Mouse (Mus musculus): Measurements from ENCODE around the gene Mbl2. TPM values are rescaled to one million over a fixed set of nuclear protein-coding genes. Genes with fewer than 3 reads are reported as not detected.
"Not testable (repeated sequence)": the region's sequence is repeated elsewhere in the genome, so short reads cannot be mapped to it uniquely, and the experiment has no call there.

Gene Mbl2
- polyA plus RNA-seq, 1 experiment: not detected

DNA sequence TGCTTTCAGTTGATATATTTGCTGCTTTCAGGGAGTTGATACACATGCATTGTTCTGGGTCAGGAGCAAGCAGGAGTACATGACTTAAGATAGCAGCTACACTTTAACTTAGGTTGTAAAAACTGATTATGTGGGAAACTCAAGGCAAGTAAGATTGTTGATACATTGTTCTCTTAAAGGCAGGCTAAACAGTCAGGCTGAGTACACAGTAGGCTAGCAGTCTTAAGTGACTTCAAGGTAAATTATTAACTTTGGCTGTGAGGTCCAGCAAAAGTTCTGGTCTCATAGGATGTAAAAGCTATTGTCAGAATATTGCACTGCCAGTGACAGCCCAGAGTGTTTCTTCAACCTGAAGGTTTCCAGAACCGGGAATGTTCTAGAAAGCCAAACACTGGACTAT is 25.8 kb upstream of the Mbl2 start:
- no peak overlapping the region for H3K4me3 ChIP-seq (ENCODE audit: control insufficient read depth, low read depth, low read length)
- H3K27me3 ChIP-seq (ENCODE audit: control insufficient read depth, insufficient read depth, low read length): no peaks in the 10 kb centered on the region
- no peak for TF ChIP-seq CTCF (IDR thresholded peaks at IDR 0.05; ENCODE audit: control insufficient read depth, insufficient read depth, insufficient replicate concordance, low read depth, low read length)
- TF ChIP-seq POLR2A (IDR thresholded peaks at IDR 0.05; ENCODE audit: control insufficient read depth, low read depth, low read length): no peak
- no peaks in the 10 kb centered on the region for H3K4me1 ChIP-seq (ENCODE audit: control insufficient read depth, insufficient read depth, low read length)
- no peaks in the 10 kb centered on the region for H3K36me3 ChIP-seq (ENCODE audit: control insufficient read depth, insufficient read depth, low read length)
- H3K27ac ChIP-seq (ENCODE audit: control insufficient read depth, insufficient read depth, low read depth, low read length): no peak overlapping the region

DNA sequence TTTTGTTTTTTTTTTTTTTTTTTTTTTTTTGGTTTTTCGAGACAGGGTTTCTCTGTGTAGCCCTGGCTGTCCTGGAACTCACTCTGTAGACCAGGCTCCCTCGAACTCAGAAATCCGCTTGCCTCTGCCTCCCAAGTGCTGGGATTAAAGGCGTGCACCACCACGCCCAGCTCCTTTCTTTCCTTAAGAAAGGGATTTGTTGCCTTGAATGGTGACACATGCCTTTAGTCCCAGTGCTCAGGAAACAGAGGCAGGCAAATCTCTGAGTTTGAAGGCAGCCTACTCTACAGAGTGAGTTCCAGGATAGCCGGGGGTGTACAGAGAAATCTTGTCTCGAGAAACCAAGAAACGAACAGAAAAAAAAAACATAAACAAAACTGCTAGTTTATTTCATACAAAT is 23.7 kb upstream of the Mbl2 start:
- not testable (repeated sequence) for H3K27me3 ChIP-seq (ENCODE audit: control insufficient read depth, insufficient read depth, low read length); H3K4me1 ChIP-seq (ENCODE audit: control insufficient read depth, insufficient read depth, low read length); H3K36me3 ChIP-seq (ENCODE audit: control insufficient read depth, insufficient read depth, low read length); H3K27ac ChIP-seq (ENCODE audit: control insufficient read depth, insufficient read depth, low read depth, low read length); H3K4me3 ChIP-seq (ENCODE audit: control insufficient read depth, low read depth, low read length)

DNA sequence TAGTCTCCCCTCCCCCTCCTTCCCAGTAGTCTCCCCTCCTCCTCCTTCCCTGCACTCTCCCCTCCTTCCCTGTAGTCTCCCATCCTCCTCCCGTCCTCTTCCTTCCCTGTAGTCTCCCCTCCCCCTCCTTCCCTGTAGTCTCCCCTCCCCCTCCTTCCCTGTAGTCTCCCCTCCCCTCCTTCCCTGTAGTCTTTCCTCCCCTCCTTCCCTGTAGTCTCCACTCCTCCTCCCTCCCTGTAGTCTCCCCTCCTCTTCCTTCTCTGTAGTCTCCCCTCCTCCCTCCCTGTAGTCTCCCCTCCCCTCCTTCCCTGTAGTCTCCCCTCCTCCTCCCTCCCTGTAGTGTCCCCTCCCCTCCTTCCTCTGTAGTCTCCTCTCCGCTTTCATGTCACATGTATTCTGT is 18.7 kb upstream of the Mbl2 start:
- no peak for TF ChIP-seq CTCF (IDR thresholded peaks at IDR 0.05; ENCODE audit: control insufficient read depth, insufficient read depth, insufficient replicate concordance, low read depth, low read length)
- TF ChIP-seq POLR2A (IDR thresholded peaks at IDR 0.05; ENCODE audit: control insufficient read depth, low read depth, low read length): no peak

DNA sequence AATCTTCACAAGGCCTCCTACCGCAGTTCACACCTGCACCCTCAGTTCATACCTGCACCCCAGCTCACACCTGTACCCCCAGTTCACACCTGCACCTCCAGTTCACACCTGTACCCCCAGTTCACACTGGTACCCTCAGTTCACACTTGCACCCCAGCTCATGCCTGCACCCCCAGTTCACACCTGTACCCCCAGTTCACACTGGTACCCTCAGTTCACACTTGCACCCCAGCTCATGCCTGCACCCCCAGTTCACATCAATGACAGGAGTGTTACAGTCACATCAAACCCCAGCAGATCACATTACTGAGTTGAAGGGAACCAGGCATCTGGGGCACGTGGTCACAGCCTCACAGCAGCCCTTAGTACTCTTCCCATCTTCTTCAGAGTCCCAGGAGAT is 17.0 kb upstream of the Mbl2 start:
- peak overlapping the region; percentile 0; the same call in 1 of the 2 replicates for H3K4me3 ChIP-seq (ENCODE audit: control insufficient read depth, low read depth, low read length)

More for the DNA sequence above, 18.7 kb upstream of the Mbl2 start:
- no peaks in the 10 kb centered on the region for H3K4me1 ChIP-seq (ENCODE audit: control insufficient read depth, insufficient read depth, low read length)
- H3K36me3 ChIP-seq (ENCODE audit: control insufficient read depth, insufficient read depth, low read length): no peaks in the 10 kb centered on the region
- H3K4me3 ChIP-seq (ENCODE audit: control insufficient read depth, low read depth, low read length): no peak overlapping the region
- no peaks in the 10 kb centered on the region for H3K27me3 ChIP-seq (ENCODE audit: control insufficient read depth, insufficient read depth, low read length)
- H3K27ac ChIP-seq (ENCODE audit: control insufficient read depth, insufficient read depth, low read depth, low read length): no peak overlapping the region

DNA sequence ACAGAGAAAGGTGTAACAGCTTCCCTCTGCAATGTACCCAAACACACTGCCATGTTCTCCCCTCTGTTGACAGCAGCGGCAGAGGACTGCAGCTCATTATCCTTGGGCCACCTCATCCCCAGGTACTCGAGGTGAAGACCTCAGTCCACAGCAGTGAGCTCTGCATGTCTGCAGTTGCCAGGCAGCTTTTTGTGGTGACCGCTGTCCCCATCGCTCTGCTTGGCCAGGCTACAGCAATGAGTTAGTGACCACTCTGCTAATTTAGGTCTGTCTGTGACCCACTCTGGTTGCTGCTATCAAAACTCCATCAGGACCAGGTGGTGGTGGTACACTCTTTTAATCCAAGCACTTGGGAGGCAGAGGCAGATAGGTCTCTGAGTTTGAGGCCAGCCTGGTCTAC is 16.6 kb upstream of the Mbl2 start:
- no peaks in the 10 kb centered on the region for H3K4me1 ChIP-seq (ENCODE audit: control insufficient read depth, insufficient read depth, low read length)
- no peaks in the 10 kb centered on the region for H3K27me3 ChIP-seq (ENCODE audit: control insufficient read depth, insufficient read depth, low read length)
- H3K4me3 ChIP-seq (ENCODE audit: control insufficient read depth, low read depth, low read length): peak overlapping the region; percentile 71
- TF ChIP-seq CTCF (IDR thresholded peaks at IDR 0.05; ENCODE audit: control insufficient read depth, insufficient read depth, insufficient replicate concordance, low read depth, low read length) (no peak), POLR2A (IDR thresholded peaks at IDR 0.05; ENCODE audit: control insufficient read depth, low read depth, low read length) (no peak)
- H3K36me3 ChIP-seq (ENCODE audit: control insufficient read depth, insufficient read depth, low read length): no peaks in the 10 kb centered on the region
- no peak overlapping the region for H3K27ac ChIP-seq (ENCODE audit: control insufficient read depth, insufficient read depth, low read depth, low read length)

More for the DNA sequence above, 17.0 kb upstream of the Mbl2 start:
- not testable (repeated sequence) for H3K36me3 ChIP-seq (ENCODE audit: control insufficient read depth, insufficient read depth, low read length); H3K4me1 ChIP-seq (ENCODE audit: control insufficient read depth, insufficient read depth, low read length); H3K27ac ChIP-seq (ENCODE audit: control insufficient read depth, insufficient read depth, low read depth, low read length); H3K27me3 ChIP-seq (ENCODE audit: control insufficient read depth, insufficient read depth, low read length)

DNA sequence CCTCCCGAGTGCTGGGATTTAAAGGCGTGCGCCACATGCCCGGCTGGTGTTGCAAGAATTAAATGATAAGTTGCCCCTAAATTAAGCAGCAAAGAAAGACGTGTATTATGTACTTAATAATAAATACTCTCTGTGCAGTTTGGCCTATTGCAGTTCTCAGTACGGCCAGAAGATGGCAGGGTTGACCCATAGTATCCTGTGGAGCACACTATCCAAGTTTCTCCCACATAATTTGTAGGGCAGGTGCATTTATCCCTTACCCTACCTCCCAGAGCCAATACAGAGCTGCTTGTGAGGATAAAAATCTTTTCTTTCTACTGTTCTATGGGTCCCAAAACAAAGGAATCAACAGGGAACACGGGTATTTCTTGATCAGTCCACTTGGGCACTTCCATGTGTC is 15.4 kb upstream of the Mbl2 start:
- TF ChIP-seq CTCF (IDR thresholded peaks at IDR 0.05; ENCODE audit: control insufficient read depth, insufficient read depth, insufficient replicate concordance, low read depth, low read length) (no peak), POLR2A (IDR thresholded peaks at IDR 0.05; ENCODE audit: control insufficient read depth, low read depth, low read length) (no peak)
- Histone ChIP-seq H3K27ac (ENCODE audit: control insufficient read depth, insufficient read depth, low read depth, low read length) (no peak overlapping the region), H3K36me3 (ENCODE audit: control insufficient read depth, insufficient read depth, low read length) (no peaks in the 10 kb centered on the region), H3K4me1 (ENCODE audit: control insufficient read depth, insufficient read depth, low read length) (no peaks in the 10 kb centered on the region), H3K4me3 (ENCODE audit: control insufficient read depth, low read depth, low read length) (no peak overlapping the region), H3K27me3 (ENCODE audit: control insufficient read depth, insufficient read depth, low read length) (no peaks in the 10 kb centered on the region)

DNA sequence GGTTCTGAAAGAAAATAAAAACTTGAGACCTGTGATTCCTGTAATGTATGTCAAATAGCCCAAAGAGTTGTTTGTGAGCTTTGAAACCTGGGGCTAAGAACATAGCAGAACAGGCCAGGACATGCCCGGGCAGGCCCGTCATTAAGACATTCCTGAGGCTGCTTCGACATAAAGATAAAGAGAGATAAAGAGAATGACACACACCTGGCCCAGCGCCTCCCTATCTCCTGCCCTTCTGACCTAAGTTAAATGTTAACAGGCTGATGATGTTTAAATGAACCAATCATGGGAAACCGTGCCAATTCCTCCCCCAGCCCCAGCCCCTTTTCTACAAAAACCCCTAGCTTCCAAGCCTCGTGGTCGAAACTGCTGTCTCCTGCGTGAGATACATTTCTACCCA is 10.1 kb upstream of the Mbl2 start:
- H3K4me3 ChIP-seq (ENCODE audit: control insufficient read depth, low read depth, low read length); H3K27me3 ChIP-seq (ENCODE audit: control insufficient read depth, insufficient read depth, low read length); H3K36me3 ChIP-seq (ENCODE audit: control insufficient read depth, insufficient read depth, low read length); H3K27ac ChIP-seq (ENCODE audit: control insufficient read depth, insufficient read depth, low read depth, low read length); H3K4me1 ChIP-seq (ENCODE audit: control insufficient read depth, insufficient read depth, low read length): not testable (repeated sequence)

DNA sequence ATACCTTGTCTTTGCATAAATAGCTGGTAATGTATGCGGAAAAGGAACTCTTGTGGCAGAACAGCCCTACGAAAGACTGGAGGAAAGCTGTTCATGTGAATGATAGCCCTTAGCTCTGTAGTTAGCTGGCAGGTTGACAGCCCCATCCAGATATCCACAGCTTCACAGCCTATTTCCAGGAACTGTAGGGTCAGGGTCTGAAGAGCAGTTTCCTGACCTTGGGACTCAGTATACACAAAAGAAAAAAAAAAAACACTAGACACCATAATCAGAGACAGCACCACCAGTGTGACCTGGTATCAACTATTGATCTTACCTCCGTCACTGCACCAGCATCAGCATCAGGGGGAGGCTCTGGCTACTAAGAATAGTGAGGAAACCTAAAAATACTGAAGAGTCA is 3.3 kb upstream of the Mbl2 start:
- H3K27ac ChIP-seq (ENCODE audit: control insufficient read depth, insufficient read depth, low read depth, low read length): no peak overlapping the region
- TF ChIP-seq POLR2A (IDR thresholded peaks at IDR 0.05; ENCODE audit: control insufficient read depth, low read depth, low read length) (no peak), CTCF (IDR thresholded peaks at IDR 0.05; ENCODE audit: control insufficient read depth, insufficient read depth, insufficient replicate concordance, low read depth, low read length) (no peak)
- H3K4me1 ChIP-seq (ENCODE audit: control insufficient read depth, insufficient read depth, low read length): no peaks in the 10 kb centered on the region
- no peak overlapping the region for H3K4me3 ChIP-seq (ENCODE audit: control insufficient read depth, low read depth, low read length)
- no peaks in the 10 kb centered on the region for H3K36me3 ChIP-seq (ENCODE audit: control insufficient read depth, insufficient read depth, low read length)
- H3K27me3 ChIP-seq (ENCODE audit: control insufficient read depth, insufficient read depth, low read length): no peaks in the 10 kb centered on the region

Measured in testis, adult 2 months (tissue).